Mouse (Mus musculus): ENCODE results near the gene Atp1b2. TPM values are rescaled to one million over a fixed set of nuclear protein-coding genes. Genes with fewer than 3 reads are reported as not detected.
A peak's percentile ranks its signal among the peaks of the same experiment; 100 is the strongest.

Atp1b2 gene
- 65.8 and 95.2 TPM in 2 replicates for polyA plus RNA-seq (2015; fragmentation: Nextera tagmentation; extraction: Ambion mirVana)

- no peaks in the 10 kb centered on the region for H3K9me3 ChIP-seq (replicated peaks; ENCODE audit: control insufficient read depth, low read length, poor library complexity, severe bottlenecking)
- peaks cover 7% of the 10 kb centered on the region for H3K36me3 ChIP-seq (ENCODE audit: control insufficient read depth, insufficient read depth, low read length)
- ATAC-seq = peak; percentile 92
- peak within 1 kb of the TSS; percentile 81 for H3K27ac ChIP-seq (ENCODE audit: low read length)
- no peaks in the 10 kb centered on the region for H3K27me3 ChIP-seq (ENCODE audit: control insufficient read depth, insufficient read depth, low read depth, low read length)
- 2% methylated on average over 31 of the region's 32 CpGs for WGBS
- H3K4me3 ChIP-seq (ENCODE audit: low read depth, low read length) = peak within 1 kb of the TSS; percentile 73
- peak within 1 kb of the TSS; percentile 76 for H3K4me2 ChIP-seq (ENCODE audit: low read length)
- peaks cover 17% of the 10 kb centered on the region for H3K4me1 ChIP-seq (ENCODE audit: control insufficient read depth, insufficient read depth, low read length)
- peak within 1 kb of the TSS; percentile 89 for H3K9ac ChIP-seq (ENCODE audit: low read depth, low read length)
These were observed at the start of gene Atp1b2 for GRCm38 (mm10) chr11:69605726-69606490. Atp1b2 (minus strand) TSS chr11:69605942.

DNA sequence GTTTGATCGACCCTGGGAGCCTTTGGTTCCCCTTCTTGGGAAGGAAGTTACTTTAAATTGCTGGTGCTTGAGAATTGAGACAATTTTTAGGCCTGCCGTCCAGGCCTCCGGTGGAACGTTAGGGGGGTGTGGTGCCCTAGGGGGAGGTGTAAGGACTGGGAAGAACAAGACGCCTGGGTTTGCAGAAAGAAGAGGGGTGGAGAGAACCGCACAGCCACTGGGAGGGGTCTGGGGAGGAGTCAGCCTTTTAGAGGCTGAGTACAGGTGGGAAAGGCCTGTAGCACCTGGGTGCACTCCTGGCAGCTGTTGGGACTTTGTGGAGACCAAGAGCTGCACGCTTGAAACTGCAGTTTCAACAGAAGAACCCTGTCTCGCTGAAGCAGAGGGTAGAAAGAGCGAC is 49.0 kb upstream of the Atp1b2 start:
- no peak for ATAC-seq
- H3K36me3 ChIP-seq (ENCODE audit: control insufficient read depth, insufficient read depth, low read length) = peaks cover 43% of the 10 kb centered on the region
- WGBS = 50% methylated on average over 9 of the region's 9 CpGs
- H3K9me3 ChIP-seq (replicated peaks; ENCODE audit: control insufficient read depth, low read length, poor library complexity, severe bottlenecking) = no peaks in the 10 kb centered on the region
- no peak overlapping the region for H3K9ac ChIP-seq (ENCODE audit: low read depth, low read length)
- peaks cover 4% of the 10 kb centered on the region; the same call in 1 of the 2 replicates for H3K4me1 ChIP-seq (ENCODE audit: control insufficient read depth, insufficient read depth, low read length)
- no peak overlapping the region for H3K4me2 ChIP-seq (ENCODE audit: low read length)
- H3K27ac ChIP-seq (ENCODE audit: low read length) = no peak overlapping the region
- no peaks in the 10 kb centered on the region for H3K27me3 ChIP-seq (ENCODE audit: control insufficient read depth, insufficient read depth, low read depth, low read length)
- H3K4me3 ChIP-seq (ENCODE audit: low read depth, low read length) = no peak overlapping the region

DNA sequence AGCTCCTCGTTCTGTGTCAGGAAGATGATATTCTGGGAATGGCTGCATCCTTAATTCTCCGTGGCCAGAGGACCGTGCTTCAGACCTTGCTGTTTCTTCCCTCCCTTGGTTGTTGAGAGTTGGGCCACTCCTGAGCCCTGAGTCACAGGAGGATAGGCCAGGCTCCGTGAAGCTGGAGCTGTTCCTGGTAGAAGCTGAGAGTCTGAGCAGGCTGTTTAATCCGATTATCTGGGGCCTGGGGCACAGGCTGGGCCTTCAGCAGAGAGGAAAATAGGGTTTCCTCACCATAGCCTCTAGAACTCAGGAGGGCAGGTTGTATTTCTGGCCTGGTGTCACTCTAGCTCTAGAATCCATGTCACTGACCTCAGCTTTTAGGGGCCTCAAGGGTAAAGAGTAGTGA is 47.7 kb upstream of the Atp1b2 start:
- no peaks in the 10 kb centered on the region for H3K9me3 ChIP-seq (replicated peaks; ENCODE audit: control insufficient read depth, low read length, poor library complexity, severe bottlenecking)
- no peak overlapping the region for H3K4me2 ChIP-seq (ENCODE audit: low read length)
- H3K27ac ChIP-seq (ENCODE audit: low read length) = no peak overlapping the region
- H3K27me3 ChIP-seq (ENCODE audit: control insufficient read depth, insufficient read depth, low read depth, low read length) = no peaks in the 10 kb centered on the region
- H3K36me3 ChIP-seq (ENCODE audit: control insufficient read depth, insufficient read depth, low read length) = peaks cover 43% of the 10 kb centered on the region
- WGBS = 44% methylated on average over 5 of the region's 5 CpGs
- H3K4me1 ChIP-seq (ENCODE audit: control insufficient read depth, insufficient read depth, low read length) = peaks cover 4% of the 10 kb centered on the region; the same call in 1 of the 2 replicates
- no peak overlapping the region for H3K4me3 ChIP-seq (ENCODE audit: low read depth, low read length)
- H3K9ac ChIP-seq (ENCODE audit: low read depth, low read length) = no peak overlapping the region
- no peak for ATAC-seq

GRCm38 (mm10) chr11:69645860-69646259 is 40.1 kb upstream of the Atp1b2 start:
- H3K4me2 ChIP-seq (ENCODE audit: low read length) = no peak overlapping the region
- no peak overlapping the region for H3K4me3 ChIP-seq (ENCODE audit: low read depth, low read length)
- no peak overlapping the region for H3K9ac ChIP-seq (ENCODE audit: low read depth, low read length)
- 93% methylated on average over 5 of the region's 5 CpGs for WGBS
- H3K9me3 ChIP-seq (replicated peaks; ENCODE audit: control insufficient read depth, low read length, poor library complexity, severe bottlenecking) = no peaks in the 10 kb centered on the region
- no peaks in the 10 kb centered on the region for H3K27me3 ChIP-seq (ENCODE audit: control insufficient read depth, insufficient read depth, low read depth, low read length)
- peaks cover 34% of the 10 kb centered on the region for H3K36me3 ChIP-seq (ENCODE audit: control insufficient read depth, insufficient read depth, low read length)
- no peak overlapping the region for H3K27ac ChIP-seq (ENCODE audit: low read length)
- no peaks in the 10 kb centered on the region for H3K4me1 ChIP-seq (ENCODE audit: control insufficient read depth, insufficient read depth, low read length)
- ATAC-seq = no peak

GRCm38 (mm10) chr11:69635471-69635870 is 29.7 kb upstream of the Atp1b2 start:
- Histone ChIP-seq H3K9me3 (replicated peaks; ENCODE audit: control insufficient read depth, low read length, poor library complexity, severe bottlenecking) (no peaks in the 10 kb centered on the region), H3K4me2 (ENCODE audit: low read length) (peak overlapping the region; percentile 24), H3K27me3 (ENCODE audit: control insufficient read depth, insufficient read depth, low read depth, low read length) (no peaks in the 10 kb centered on the region), H3K4me1 (ENCODE audit: control insufficient read depth, insufficient read depth, low read length) (peaks cover 33% of the 10 kb centered on the region), H3K36me3 (ENCODE audit: control insufficient read depth, insufficient read depth, low read length) (0 out of 2 replicates have a peak, but pooled peaks cover 9% of the 10 kb centered on the region), H3K4me3 (ENCODE audit: low read depth, low read length) (no peak overlapping the region), H3K27ac (ENCODE audit: low read length) (no peak overlapping the region), H3K9ac (ENCODE audit: low read depth, low read length) (0 out of 2 replicates have a peak overlapping the region, but pooled peaks have one; percentile 4)
- WGBS = 83% methylated on average over 3 of the region's 3 CpGs
- ATAC-seq = no peak

DNA sequence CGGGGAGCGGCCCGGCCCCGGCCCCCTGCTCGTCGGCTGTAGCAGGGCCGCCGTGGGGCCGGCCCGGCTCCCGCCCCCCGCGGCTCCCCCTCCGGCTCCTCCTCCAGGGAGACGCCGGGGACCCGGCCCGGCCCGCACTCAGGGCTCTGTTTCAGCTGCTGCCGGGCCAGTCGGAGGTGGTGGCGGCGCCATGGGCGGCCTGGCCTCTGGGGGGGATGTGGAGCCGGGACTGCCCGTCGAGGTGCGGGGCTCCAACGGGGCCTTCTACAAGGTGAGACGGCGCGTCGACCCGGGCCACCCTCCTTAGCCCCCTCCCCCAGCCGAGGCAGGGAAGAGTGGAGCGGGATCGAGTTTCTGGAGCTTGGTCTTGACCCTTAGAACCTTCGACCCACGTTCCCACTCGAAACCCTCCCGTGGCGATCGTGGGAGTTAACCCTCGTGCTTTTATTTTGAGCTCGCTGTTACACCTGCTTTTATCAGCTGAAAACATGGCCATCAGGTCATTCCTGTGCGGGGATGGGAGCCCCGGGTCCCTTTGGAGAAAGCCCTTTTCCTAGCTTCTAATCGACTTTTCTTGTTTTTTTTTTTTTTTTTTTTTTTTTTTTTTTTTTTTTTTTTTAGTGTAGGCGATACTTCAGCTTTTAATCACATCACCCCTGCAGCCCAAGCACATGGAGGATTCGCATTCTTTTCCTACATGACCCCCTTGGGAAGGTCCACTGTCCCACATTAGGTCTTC is 27.6 kb upstream of the Atp1b2 start:
- Histone ChIP-seq H3K27ac (ENCODE audit: low read length) (peak overlapping the region; percentile 93), H3K36me3 (ENCODE audit: control insufficient read depth, insufficient read depth, low read length) (0 out of 2 replicates have a peak, but pooled peaks cover 3% of the 10 kb centered on the region)
- peak; percentile 40 for ATAC-seq

GRCm38 (mm10) chr11:69632284-69633089 is 26.7 kb upstream of the Atp1b2 start, which contains the start of gene Fxr2:
Fxr2 (plus strand) TSS chr11:69632990.
- H3K36me3 ChIP-seq (ENCODE audit: control insufficient read depth, insufficient read depth, low read length) = 0 out of 2 replicates have a peak, but pooled peaks cover 3% of the 10 kb centered on the region
- no peaks in the 10 kb centered on the region for H3K9me3 ChIP-seq (replicated peaks; ENCODE audit: control insufficient read depth, low read length, poor library complexity, severe bottlenecking)
- peak within 1 kb of the TSS; percentile 99 for H3K9ac ChIP-seq (ENCODE audit: low read depth, low read length)
- WGBS = under 1% methylated on average over 31 of the region's 56 CpGs
- H3K4me2 ChIP-seq (ENCODE audit: low read length) = peak within 1 kb of the TSS; percentile 87
- peaks cover 33% of the 10 kb centered on the region for H3K4me1 ChIP-seq (ENCODE audit: control insufficient read depth, insufficient read depth, low read length)
- ATAC-seq = peak; percentile 99
- H3K27ac ChIP-seq (ENCODE audit: low read length) = peak within 1 kb of the TSS; percentile 93
- H3K4me3 ChIP-seq (ENCODE audit: low read depth, low read length) = peak within 1 kb of the TSS; percentile 79
- no peaks in the 10 kb centered on the region for H3K27me3 ChIP-seq (ENCODE audit: control insufficient read depth, insufficient read depth, low read depth, low read length)

More for the DNA sequence above, 27.6 kb upstream of the Atp1b2 start:
- no peaks in the 10 kb centered on the region for H3K9me3 ChIP-seq (replicated peaks; ENCODE audit: control insufficient read depth, low read length, poor library complexity, severe bottlenecking)
- peak overlapping the region; percentile 79 for H3K4me3 ChIP-seq (ENCODE audit: low read depth, low read length)
- peak overlapping the region; percentile 87 for H3K4me2 ChIP-seq (ENCODE audit: low read length)
- H3K27me3 ChIP-seq (ENCODE audit: control insufficient read depth, insufficient read depth, low read depth, low read length) = no peaks in the 10 kb centered on the region
- H3K9ac ChIP-seq (ENCODE audit: low read depth, low read length) = peak overlapping the region; percentile 99
- under 1% methylated on average over 36 of the region's 50 CpGs for WGBS
- peaks cover 33% of the 10 kb centered on the region for H3K4me1 ChIP-seq (ENCODE audit: control insufficient read depth, insufficient read depth, low read length)

DNA sequence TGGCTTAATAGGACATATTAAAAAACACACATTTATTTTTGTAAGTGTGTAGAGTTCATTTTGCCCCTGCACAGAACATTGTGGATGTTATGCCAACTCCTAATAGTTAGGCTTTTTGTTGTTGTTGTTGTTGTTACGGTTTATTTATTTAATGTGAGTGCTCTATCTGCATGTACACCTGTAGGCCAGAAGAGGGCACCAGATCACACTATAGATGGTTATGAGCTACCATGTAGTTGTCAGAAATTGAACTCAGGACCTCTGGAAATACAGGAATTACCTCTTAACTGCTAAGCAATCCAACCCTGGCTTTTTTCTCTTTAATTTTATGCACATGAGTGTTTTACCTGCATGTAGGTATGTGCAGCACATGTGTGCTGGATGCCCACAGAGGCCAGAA is 24.1 kb upstream of the Atp1b2 start:
- Histone ChIP-seq H3K9me3 (replicated peaks; ENCODE audit: control insufficient read depth, low read length, poor library complexity, severe bottlenecking) (no peaks in the 10 kb centered on the region), H3K27ac (ENCODE audit: low read length) (no peak overlapping the region), H3K36me3 (ENCODE audit: control insufficient read depth, insufficient read depth, low read length) (no peaks in the 10 kb centered on the region), H3K9ac (ENCODE audit: low read depth, low read length) (no peak overlapping the region), H3K4me3 (ENCODE audit: low read depth, low read length) (no peak overlapping the region), H3K27me3 (ENCODE audit: control insufficient read depth, insufficient read depth, low read depth, low read length) (no peaks in the 10 kb centered on the region), H3K4me2 (ENCODE audit: low read length) (no peak overlapping the region), H3K4me1 (ENCODE audit: control insufficient read depth, insufficient read depth, low read length) (peaks cover 15% of the 10 kb centered on the region)
- WGBS = 59% methylated on average over 1 of the region's 1 CpGs
- ATAC-seq = no peak
